Mouse (Mus musculus): ENCODE data around the gene Cdk19.

- no peak for TF ChIP-seq CTCF (IDR thresholded peaks at IDR 0.05; ENCODE audit: control insufficient read depth, insufficient read depth, low read length)
- no peak for TF ChIP-seq POLR2A (IDR thresholded peaks at IDR 0.05; ENCODE audit: borderline replicate concordance, control insufficient read depth, low read depth, low read length)
Measured at GRCm38 (mm10) chr10:40494181-40495162, 155.1 kb downstream of the Cdk19 start.

Data from bone marrow, adult 2 months (tissue).